Mouse (Mus musculus): ENCODE measurements around the gene Scmh1.
A peak's percentile ranks its signal among the peaks of the same experiment; 100 is the strongest.

Scmh1 gene

GRCm38 (mm10) chr4:120405806-120406638 lies 941 bp downstream of the Scmh1 start:
- peak; percentile 22 for DNase-seq

GRCm38 (mm10) chr4:120406639-120407273 lies 1.7 kb downstream of the Scmh1 start:
- peak; percentile 24 for DNase-seq

- no peak for DNase-seq
Measured at GRCm38 (mm10) chr4:120418053-120418452, 13.0 kb downstream of the Scmh1 start.

- no peak for DNase-seq
Measured at GRCm38 (mm10) chr4:120420193-120420592, 15.1 kb downstream of the Scmh1 start.

- DNase-seq, result peak; percentile 74
Measured at GRCm38 (mm10) chr4:120420685-120421084, 15.6 kb downstream of the Scmh1 start.

- DNase-seq, result no peak
Measured at GRCm38 (mm10) chr4:120430601-120431000, 25.5 kb downstream of the Scmh1 start.

- no peak for DNase-seq
Measured at GRCm38 (mm10) chr4:120432599-120433373, 27.7 kb downstream of the Scmh1 start.

- DNase-seq, result no peak
Measured at GRCm38 (mm10) chr4:120461741-120462140, 56.7 kb downstream of the Scmh1 start.

- no peak for DNase-seq
Measured at GRCm38 (mm10) chr4:120472946-120473345, 67.9 kb downstream of the Scmh1 start.

- DNase-seq, result no peak
Measured at GRCm38 (mm10) chr4:120487707-120488106, 82.6 kb downstream of the Scmh1 start.

- DNase-seq, result no peak
Measured at GRCm38 (mm10) chr4:120506955-120507354, 101.9 kb downstream of the Scmh1 start.

- no peak for DNase-seq
Measured at GRCm38 (mm10) chr4:120511203-120511602, 106.1 kb downstream of the Scmh1 start.

GRCm38 (mm10) chr4:120514366-120514765 lies 109.3 kb downstream of the Scmh1 start:
- DNase-seq, result no peak

- DNase-seq, result peak; percentile 46
Measured at GRCm38 (mm10) chr4:120516491-120516890, 111.4 kb downstream of the Scmh1 start.

- no peak for DNase-seq
Measured at GRCm38 (mm10) chr4:120516907-120517306, 111.8 kb downstream of the Scmh1 start.

- peak; percentile 86 for DNase-seq
Measured at GRCm38 (mm10) chr4:120517335-120517734, 112.3 kb downstream of the Scmh1 start.

GRCm38 (mm10) chr4:120521761-120522160 lies 116.7 kb downstream of the Scmh1 start:
- no peak for DNase-seq

- DNase-seq, result peak; percentile 83
Measured at GRCm38 (mm10) chr4:120522351-120522750, 117.3 kb downstream of the Scmh1 start.

GRCm38 (mm10) chr4:120523092-120523491 lies 118.0 kb downstream of the Scmh1 start:
- no peak for DNase-seq

GRCm38 (mm10) chr4:120528171-120528570 lies 123.1 kb downstream of the Scmh1 start:
- no peak for DNase-seq

- DNase-seq, result no peak
Measured at GRCm38 (mm10) chr4:120531986-120532385, 126.9 kb downstream of the Scmh1 start, which contains the start of gene Slfnl1. Gene Slfnl1, plus strand, starts transcription at chr4:120532231.

GRCm38 (mm10) chr4:120538664-120539063 lies 133.6 kb downstream of the Scmh1 start:
- DNase-seq, result no peak

GRCm38 (mm10) chr4:120544896-120545295 lies 139.8 kb downstream of the Scmh1 start:
- DNase-seq, result no peak
